Mouse (Mus musculus): Measurements from ENCODE around the gene Tac4.

Gene Tac4

GRCm38 (mm10) chr11:95263816-95264454 is 2.6 kb downstream of the Tac4 start:
- peak; percentile 58 to 88 for DNase-seq

GRCm38 (mm10) chr11:95264455-95265013 is 3.2 kb downstream of the Tac4 start:
- peak in 1 of 2 experiments; percentile 14 for DNase-seq

DNA sequence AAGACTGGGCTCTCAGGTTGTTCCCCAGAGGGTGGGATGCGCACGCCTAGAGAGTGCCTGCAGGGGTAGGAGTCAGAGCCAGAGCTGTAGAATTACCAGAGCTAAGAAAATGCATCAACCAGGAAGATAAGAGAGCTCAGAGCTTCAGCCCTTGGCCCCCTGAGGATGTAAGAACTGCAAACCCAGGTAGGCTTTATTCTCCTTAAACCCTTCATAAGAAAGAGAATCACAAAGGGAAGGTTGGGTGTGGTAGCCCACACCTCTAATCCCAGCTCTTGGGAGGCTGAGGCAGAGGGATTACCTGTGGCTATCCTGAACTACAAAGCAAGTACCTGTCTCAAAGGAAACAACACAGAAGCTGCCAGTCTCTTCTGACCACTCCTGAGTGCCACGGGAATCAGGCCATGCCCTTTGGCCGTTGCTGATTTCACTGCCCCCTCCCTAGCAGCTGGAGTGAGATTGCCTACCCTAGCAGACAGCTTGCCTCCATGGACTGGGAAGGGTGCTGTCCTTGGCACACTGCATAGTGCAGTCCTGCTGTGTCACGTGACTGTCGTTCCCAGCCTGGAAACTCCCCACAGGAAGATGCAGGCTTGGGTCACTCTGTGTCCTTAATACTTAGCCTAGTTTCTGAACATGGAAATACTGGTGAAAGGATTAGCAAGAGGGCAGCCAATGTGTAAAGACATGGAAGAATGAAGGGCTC is 5.4 kb downstream of the Tac4 start:
- peak in 1 of 2 experiments; percentile 74 for DNase-seq

- no peak for DNase-seq
Measured at GRCm38 (mm10) chr11:95273661-95274060, 12.3 kb downstream of the Tac4 start.

GRCm38 (mm10) chr11:95274613-95275012 is 13.3 kb downstream of the Tac4 start:
- no peak for DNase-seq

DNA sequence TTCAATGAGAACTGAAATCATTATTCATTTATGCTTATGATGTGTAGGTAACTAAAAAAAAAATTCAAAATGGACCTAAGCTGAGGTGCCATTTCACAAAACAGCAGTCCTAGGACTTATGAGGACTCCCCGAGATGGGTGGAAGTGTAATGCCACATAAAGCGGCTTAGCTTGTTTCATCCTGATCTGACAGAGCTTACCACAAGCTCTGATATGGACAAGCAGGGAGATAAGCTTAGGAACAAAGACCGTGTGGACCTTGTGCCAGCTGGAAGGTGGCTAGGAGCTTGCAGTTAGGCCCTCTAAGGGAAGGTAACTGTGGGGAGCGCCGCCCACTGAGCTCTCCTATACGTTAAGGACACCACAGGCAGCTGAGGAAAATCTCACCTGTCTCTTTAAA is 14.7 kb downstream of the Tac4 start:
- DNase-seq = no peak

DNA sequence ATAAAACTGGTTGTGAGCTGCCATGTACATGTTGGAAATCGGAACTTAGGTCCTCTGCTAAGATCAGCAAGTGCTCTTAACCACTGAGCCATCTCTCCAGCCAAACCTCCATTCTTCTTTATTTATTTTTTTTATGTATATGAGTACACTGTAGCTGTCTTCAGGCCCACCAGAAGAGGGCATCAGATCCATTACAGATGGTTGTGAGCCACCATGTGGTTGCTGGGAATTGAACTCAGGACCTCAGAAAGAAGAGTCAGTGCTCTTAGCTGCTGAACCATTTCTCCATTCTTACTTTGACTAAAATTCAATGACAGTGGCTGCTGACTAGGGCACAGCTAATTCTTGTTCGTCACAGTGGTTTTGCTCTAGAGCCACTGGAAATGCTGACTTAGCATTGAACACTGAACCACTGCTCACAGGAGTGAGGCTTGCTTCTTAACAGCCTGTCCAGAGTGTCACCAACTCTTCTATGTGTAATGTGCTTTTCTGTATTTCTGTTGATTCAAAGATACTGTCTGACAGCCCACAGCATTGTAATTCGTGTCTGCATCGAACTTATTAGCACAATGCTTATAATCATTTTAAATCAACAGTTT is 17.8 kb downstream of the Tac4 start:
- no peak for DNase-seq

DNA sequence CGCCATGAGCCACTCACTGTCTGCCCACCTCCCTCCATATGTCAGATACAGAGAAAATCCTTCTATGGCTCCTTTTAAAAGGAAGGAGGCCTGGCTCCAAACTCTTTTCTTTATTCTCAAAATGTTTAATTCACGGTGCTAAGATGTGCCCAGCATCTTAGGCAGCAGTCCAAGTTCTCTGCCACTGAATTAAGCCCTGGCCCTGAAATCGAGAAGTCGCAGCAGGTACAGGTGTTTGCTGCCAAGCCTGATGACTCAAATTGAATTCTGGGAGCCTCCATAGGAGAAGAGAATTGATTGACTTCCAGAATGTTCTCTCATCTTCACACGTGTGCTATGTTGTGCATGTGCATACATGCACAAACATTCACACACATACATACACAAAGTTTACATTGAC is 21.0 kb downstream of the Tac4 start:
- DNase-seq = no peak

DNA sequence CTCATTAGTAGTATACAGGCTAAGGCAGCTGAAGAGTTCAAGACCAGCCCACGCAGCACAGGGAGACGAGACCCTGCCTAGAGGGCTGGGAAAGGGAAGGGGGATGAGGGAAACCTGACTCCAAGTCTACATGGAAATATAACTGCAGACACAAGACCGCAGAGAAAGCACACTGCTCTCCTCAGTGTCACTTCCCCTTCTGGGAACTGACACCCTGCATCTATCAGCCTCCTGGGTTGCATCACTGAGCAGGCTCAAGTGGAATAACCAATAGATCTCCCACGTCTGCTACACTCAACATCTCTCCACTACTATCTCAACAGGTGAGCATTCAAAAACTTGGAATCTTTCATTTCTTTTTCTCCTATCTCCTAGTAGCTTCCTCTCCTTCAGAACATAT is 30.7 kb downstream of the Tac4 start:
- DNase-seq = no peak

GRCm38 (mm10) chr11:95293017-95293624 is 31.8 kb downstream of the Tac4 start:
- no peak for DNase-seq

- DNase-seq = no peak
Measured at GRCm38 (mm10) chr11:95295736-95296135, 34.4 kb downstream of the Tac4 start.

- DNase-seq = peak; percentile 37 to 38
Measured at GRCm38 (mm10) chr11:95298146-95298545, 36.8 kb downstream of the Tac4 start.

GRCm38 (mm10) chr11:95299886-95300285 is 38.6 kb downstream of the Tac4 start:
- DNase-seq = no peak

DNA sequence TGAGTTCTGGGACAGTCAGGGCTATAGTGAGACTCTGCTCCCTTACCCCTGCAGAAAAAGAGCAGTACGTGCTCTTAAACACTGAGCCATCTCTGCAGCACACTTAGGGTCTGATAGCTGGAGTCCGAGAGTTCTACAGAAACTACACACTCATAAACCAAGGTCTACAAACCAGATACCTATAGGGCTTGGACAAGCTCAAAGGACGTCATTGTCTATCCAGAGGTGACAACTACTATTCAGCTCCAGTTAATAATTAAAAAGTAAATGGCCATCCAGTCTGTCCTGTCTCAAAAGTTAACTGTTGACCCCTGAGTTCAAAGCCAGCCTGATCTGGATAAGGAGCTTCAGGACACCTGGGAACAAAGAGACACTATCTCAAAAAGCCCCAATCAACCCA is 40.4 kb downstream of the Tac4 start:
- no peak for DNase-seq

GRCm38 (mm10) chr11:95305600-95305999 is 44.3 kb downstream of the Tac4 start:
- DNase-seq = no peak

- DNase-seq = no peak
Measured at GRCm38 (mm10) chr11:95307526-95307925, 46.2 kb downstream of the Tac4 start.

DNA sequence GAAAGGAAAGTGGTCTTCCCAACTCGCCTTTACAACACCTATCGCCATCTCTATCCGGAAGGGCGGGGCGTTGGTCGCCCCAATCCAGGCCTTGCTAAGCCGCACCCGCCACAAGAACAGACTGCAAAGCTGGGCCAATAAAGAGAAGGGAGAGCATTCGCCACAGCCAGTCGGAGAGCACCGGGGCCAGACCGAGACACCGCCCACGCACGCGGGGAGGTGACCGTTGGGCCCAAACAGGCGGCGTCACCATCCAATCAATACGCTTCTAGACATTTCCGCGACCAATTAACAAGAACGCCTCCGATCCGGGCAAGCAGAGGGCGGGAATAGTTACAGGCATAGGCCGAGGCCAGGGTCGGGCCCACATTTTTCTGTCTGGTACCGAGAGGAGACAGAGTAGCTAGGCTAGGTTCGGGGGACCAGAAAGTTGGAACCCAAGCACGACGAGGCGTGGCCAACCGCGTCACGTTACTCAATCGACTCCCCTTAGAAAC is 48.2 kb downstream of the Tac4 start:
- peak; percentile 97 to 99 for DNase-seq

- peak; percentile 98 to 99 for DNase-seq
Measured at GRCm38 (mm10) chr11:95310007-95310647, 48.8 kb downstream of the Tac4 start, which contains the start of gene Kat7. Gene Kat7 (minus strand): TSS chr11:95310246.

- DNase-seq = peak in 1 of 2 experiments; percentile 42
Measured at GRCm38 (mm10) chr11:95310648-95311424, 49.5 kb downstream of the Tac4 start.

DNA sequence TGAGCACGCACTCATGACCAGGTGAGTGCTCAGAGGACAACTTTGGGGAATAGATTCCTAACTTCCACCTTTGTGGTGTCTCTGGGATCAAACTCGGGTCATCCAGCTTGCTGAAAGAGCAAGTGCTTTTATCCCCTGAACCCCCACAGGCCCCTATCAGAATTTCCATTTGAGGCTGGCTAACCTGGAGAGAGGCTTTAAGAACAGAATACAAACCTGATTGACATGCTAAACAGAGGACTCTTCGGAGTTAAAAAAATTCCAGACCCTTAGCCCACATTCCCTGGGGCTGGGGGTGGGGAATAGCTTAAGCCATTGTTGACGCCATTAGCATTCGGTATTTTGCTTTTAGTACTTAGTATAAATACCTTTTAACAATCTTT is 50.1 kb downstream of the Tac4 start:
- no peak for DNase-seq

DNA sequence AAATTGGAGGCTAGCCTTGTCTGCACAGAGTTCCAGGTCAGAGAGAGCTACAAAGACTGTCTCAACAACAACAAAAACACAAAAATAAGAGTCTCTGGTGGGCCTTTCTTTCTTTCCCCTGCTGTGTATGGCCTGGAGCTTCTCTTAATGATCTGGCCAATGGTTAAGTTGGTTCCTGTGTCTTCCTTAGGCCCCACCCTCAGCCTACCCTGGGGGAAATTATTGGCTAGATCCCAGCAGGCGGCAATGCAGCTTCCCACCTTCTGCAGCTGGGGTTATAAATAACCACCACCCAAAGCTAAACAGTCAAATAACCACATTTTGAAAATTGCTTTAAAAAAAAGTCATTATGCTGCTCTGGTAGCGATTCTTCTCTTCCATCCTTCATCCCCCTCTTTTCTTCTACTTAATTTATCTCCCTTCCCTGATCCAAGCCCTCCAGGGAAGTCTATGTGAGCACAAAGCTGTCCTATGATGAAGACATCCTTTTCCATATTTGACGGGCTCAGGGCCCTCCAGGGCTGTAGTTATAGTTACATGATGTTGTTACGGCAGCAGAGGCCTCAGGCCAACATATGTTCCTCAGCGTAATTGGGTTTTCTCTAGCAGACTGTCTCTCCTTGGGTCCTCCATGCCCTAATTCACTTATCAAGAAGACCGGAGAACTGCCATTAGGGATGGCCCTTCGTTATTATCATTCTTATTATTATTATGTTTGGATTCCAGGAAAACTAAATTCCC is 54.1 kb downstream of the Tac4 start:
- no peak for DNase-seq

Measured in lung, postnatal 4 days (tissue).